Mouse (Mus musculus) ES-E14 (cell line): ENCODE measurements at regions not wholly inside any gene's neighbourhood (a gene's known extent, or its start where the extent isn't known, plus 50 kb on each side); places are given as distances from the start of the nearest gene placed in this dataset.

ENCODE experiments used
- DNase-seq: peaks from one replicate; pipeline ENCODE4 v3.0.0-alpha.2; 2013; ENCODE audit warnings: low read depth, low spot score
- H3K27ac ChIP-seq: 2 replicates; pipeline ENCODE4 v1.5.1; 2012; ENCODE audit warnings: low read depth, mild to moderate bottlenecking, low read length, moderate library complexity, mixed read lengths; ENCODE audit not compliant: poor library complexity, insufficient read depth, severe bottlenecking
- H3K36me3 ChIP-seq: 2 replicates; pipeline ENCODE4 v1.6.1; 2012; ENCODE audit warnings: mild to moderate bottlenecking, low read length, moderate library complexity, mixed read lengths; ENCODE audit not compliant: control insufficient read depth, poor library complexity, insufficient read depth, severe bottlenecking
- H3K4me1 ChIP-seq, 2 experiments: fragments of 150-350 bp in 1 of 2; sonication (generic) in 1 of 2; 2 replicates each; pipeline ENCODE4 v1.6.1; 2012; ENCODE audit warnings: low read length in 2 of 2, mild to moderate bottlenecking in 1 of 2, mixed read lengths in 1 of 2; ENCODE audit not compliant: control insufficient read depth in 2 of 2, insufficient read depth in 2 of 2, poor library complexity in 1 of 2
- H3K4me3 ChIP-seq, 2 experiments: fragments of 150-350 bp in 1 of 2; sonication (generic) in 1 of 2; 2 replicates each; pipeline ENCODE4 v1.5.1; 2012; ENCODE audit warnings: low read length in 2 of 2, low read depth in 1 of 2, mild to moderate bottlenecking in 1 of 2, mixed read lengths in 1 of 2; ENCODE audit not compliant: insufficient read depth in 1 of 2, poor library complexity in 1 of 2, severe bottlenecking in 1 of 2
- H3K9ac ChIP-seq: 2 replicates; pipeline ENCODE4 v1.6.1; 2012; ENCODE audit warnings: low read depth, mild to moderate bottlenecking, low read length, mixed read lengths; ENCODE audit not compliant: poor library complexity, insufficient read depth, severe bottlenecking
- H3K9me3 ChIP-seq: fragments of 150-350 bp; sonication (generic); 2 replicates; pipeline ENCODE4 v1.6.1; 2012; ENCODE audit warnings: low read depth, mild to moderate bottlenecking, low read length; ENCODE audit not compliant: control insufficient read depth, insufficient read depth
- CHD2 ChIP-seq: IDR thresholded peaks from 2 replicates; pipeline ENCODE4 v1.6.1; 2014; ENCODE audit warnings: mild to moderate bottlenecking, low read depth, low read length, inconsistent platforms
- HCFC1 ChIP-seq: IDR thresholded peaks from 2 replicates; pipeline ENCODE4 v1.6.1; 2012; ENCODE audit warnings: low read length, inconsistent platforms, borderline replicate concordance; ENCODE audit not compliant: insufficient read depth
- MAFK ChIP-seq: IDR thresholded peaks from 2 replicates; pipeline ENCODE4 v1.6.1; 2014; ENCODE audit warnings: mild to moderate bottlenecking, low read depth, low read length, inconsistent platforms; ENCODE audit not compliant: insufficient read depth
- ZC3H11A ChIP-seq: IDR thresholded peaks from 2 replicates; pipeline ENCODE4 v1.6.1; 2012; ENCODE audit warnings: low read depth, mild to moderate bottlenecking, inconsistent platforms, low read length, borderline replicate concordance
- ZNF384 ChIP-seq: IDR thresholded peaks from 2 replicates; pipeline ENCODE4 v1.6.1; 2012; ENCODE audit warnings: low read depth, low read length, inconsistent platforms
- in situ Hi-C, 2 experiments: fragments of 600-800 bp; cut with MboI; formaldehyde crosslinking; loops; one replicate each; pipeline ENCODE4 v1.15.1; 2025; ENCODE audit warnings: low sequenced_read_pairs in 2 of 2, inconsistent platforms in 1 of 2; ENCODE audit not compliant: unreplicated experiment in 2 of 2

GRCm38 (mm10) chr12:109714061-109714460 lies 113.9 kb upstream of the Rtl1 start:
- no peak overlapping the region for H3K4me3 ChIP-seq
- no peaks in the 10 kb centered on the region for H3K4me1 ChIP-seq
- H3K27ac ChIP-seq = no peak overlapping the region
- no peak for TF ChIP-seq ZC3H11A
- no peak for TF ChIP-seq ZNF384
- no peak for TF ChIP-seq HCFC1
- TF ChIP-seq CHD2 = no peak
- no peaks in the 10 kb centered on the region for H3K9me3 ChIP-seq
- H3K36me3 ChIP-seq = peaks cover 42% of the 10 kb centered on the region
- in situ Hi-C loops = no loop called here
- H3K9ac ChIP-seq = no peak overlapping the region
- DNase-seq = no peak

- Histone ChIP-seq H3K9me3 (no peaks in the 10 kb centered on the region), H3K9ac (no peak overlapping the region), H3K27ac (no peak overlapping the region), H3K4me1 (no peaks in the 10 kb centered on the region), H3K36me3 (peaks cover 45% of the 10 kb centered on the region), H3K4me3 (no peak overlapping the region)
- no peak for TF ChIP-seq MAFK
- TF ChIP-seq CHD2 = no peak
- TF ChIP-seq ZNF384 = no peak
- no peak for TF ChIP-seq HCFC1
- TF ChIP-seq ZC3H11A = no peak
- no peak for DNase-seq
- in situ Hi-C loops = no loop called here
Measured at GRCm38 (mm10) chr12:109716991-109717390, 116.9 kb upstream of the Rtl1 start.

- DNase-seq = no peak
- Histone ChIP-seq H3K9ac (no peak overlapping the region), H3K4me3 (no peak overlapping the region), H3K36me3 (peaks cover 44% of the 10 kb centered on the region), H3K27ac (no peak overlapping the region), H3K9me3 (no peaks in the 10 kb centered on the region), H3K4me1 (no peaks in the 10 kb centered on the region)
- in situ Hi-C loops = no loop called here
- TF ChIP-seq ZNF384 (no peak), HCFC1 (no peak), CHD2 (no peak), ZC3H11A (no peak), MAFK (no peak)
Measured at GRCm38 (mm10) chr12:109718036-109718435, 117.9 kb upstream of the Rtl1 start.

GRCm38 (mm10) chr12:109738201-109738600 lies 138.1 kb upstream of the Rtl1 start:
- H3K27ac ChIP-seq = no peak overlapping the region
- peaks cover 53% of the 10 kb centered on the region for H3K36me3 ChIP-seq
- in situ Hi-C loops = no loop called here
- no peaks in the 10 kb centered on the region for H3K4me1 ChIP-seq
- H3K4me3 ChIP-seq = no peak overlapping the region
- H3K9me3 ChIP-seq = no peaks in the 10 kb centered on the region
- TF ChIP-seq ZC3H11A (no peak), HCFC1 (no peak)
- no peak for DNase-seq
- H3K9ac ChIP-seq = no peak overlapping the region

GRCm38 (mm10) chr12:109738911-109739310 lies 138.8 kb upstream of the Rtl1 start:
- Histone ChIP-seq H3K9me3 (no peaks in the 10 kb centered on the region), H3K9ac (no peak overlapping the region), H3K27ac (no peak overlapping the region), H3K36me3 (peaks cover 53% of the 10 kb centered on the region), H3K4me1 (no peaks in the 10 kb centered on the region), H3K4me3 (no peak overlapping the region)
- no peak for DNase-seq
- in situ Hi-C loops = no loop called here
- no peak for TF ChIP-seq HCFC1
- no peak for TF ChIP-seq MAFK
- no peak for TF ChIP-seq ZC3H11A
- TF ChIP-seq ZNF384 = no peak
- TF ChIP-seq CHD2 = no peak
